15 mouse cellular contexts compared by ENCODE assay signal in the genomic region with DNA sequence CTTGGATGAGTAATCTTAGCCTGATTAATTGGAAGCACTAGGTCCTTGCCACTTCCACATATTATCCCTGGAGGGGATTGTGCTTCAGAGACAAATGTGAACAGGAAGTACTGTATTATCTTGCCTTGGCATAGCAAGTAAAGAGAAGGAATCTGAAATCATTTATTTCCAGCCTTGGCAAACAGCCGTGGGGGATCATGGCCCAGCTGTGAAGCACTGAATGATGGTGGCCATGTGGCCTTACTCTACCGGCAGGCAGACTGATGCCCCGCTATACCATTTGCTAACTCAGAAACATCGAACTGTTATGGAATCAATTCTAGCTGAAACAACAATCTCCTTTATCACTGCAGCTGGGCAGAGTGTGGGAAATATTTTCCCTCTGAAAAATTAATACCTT.
"Had no signal": no experiment of that assay in that cellular context is flagged by ENCODE, and none has a peak within 500 bp of the region (broad histone marks: within the 10 kb centered on the region; RNA-seq: fewer than 3 reads in every experiment).

No protein-coding gene starts in this region.

- DNase-seq: kidney, adult 9 months; liver; liver, embryonic 13.5 days; liver, postnatal 0 days; lung, postnatal 36 days; midbrain, embryonic 14.5 days; retina, postnatal 1 day; right cerebral cortex, postnatal 4 days; spleen, adult 18-20 months; thymus, adult 18-20 months; thymus, postnatal 25 days had no signal

- H3K36me3 ChIP-seq: liver, embryonic 13.5 days; midbrain, embryonic 10.5 days; neural tube, embryonic 13.5 days had no signal

- H3K27me3 ChIP-seq: liver, embryonic 13.5 days; neural tube, embryonic 13.5 days had no signal

- H3K4me2 ChIP-seq: liver, embryonic 13.5 days; neural tube, embryonic 13.5 days had no signal

- H3K9me3 ChIP-seq: liver, embryonic 13.5 days; midbrain, embryonic 10.5 days; neural tube, embryonic 13.5 days had no signal

- ATAC-seq: intestine, embryonic 16.5 days; liver, postnatal 0 days; lung, postnatal 0 days had no signal

- H3K4me3 ChIP-seq: liver, embryonic 13.5 days; midbrain, embryonic 10.5 days; neural tube, embryonic 13.5 days had no signal

- H3K27ac ChIP-seq: liver, embryonic 13.5 days; midbrain, embryonic 10.5 days had no signal

- H3K9ac ChIP-seq: liver, embryonic 13.5 days; liver, postnatal 0 days; neural tube, embryonic 13.5 days had no signal

- H3K4me1 ChIP-seq: liver, embryonic 13.5 days had no signal
